Mouse (Mus musculus): ENCODE results near the gene Gm10306. TPM values are rescaled to one million over a fixed set of nuclear protein-coding genes. Genes with fewer than 3 reads are reported as not detected.

The Gm10306 gene
- 0.34 TPM in 1 of 2 replicates, not detected in the other for polyA plus RNA-seq (2015; fragmentation: Nextera tagmentation; extraction: Ambion mirVana)

GRCm38 (mm10) chr4:94556265-94557054 lies at the start of gene Gm10306, which contains the start of gene Caap1:
TSS of gene Gm10306 (plus strand) at chr4:94556546.
TSS of gene Caap1 (minus strand) at chr4:94556796.
- Histone ChIP-seq H3K9me3 (ENCODE audit: low read length) (no peaks in the 10 kb centered on the region), H3K4me1 (ENCODE audit: insufficient read depth) (peaks cover 13% of the 10 kb centered on the region), H3K4me2 (ENCODE audit: low read depth, low read length) (peak within 1 kb of the TSS; percentile 84), H3K27me3 (ENCODE audit: insufficient read depth, low read length) (no peaks in the 10 kb centered on the region), H3K4me3 (ENCODE audit: low read depth, low read length) (peak within 1 kb of the TSS; percentile 94), H3K36me3 (replicated peaks; ENCODE audit: insufficient read depth, low read length) (no peaks in the 10 kb centered on the region), H3K27ac (ENCODE audit: low read depth) (peak within 1 kb of the TSS; percentile 83), H3K9ac (replicated peaks) (peak within 1 kb of the TSS; percentile 81)
- peak; percentile 99 for ATAC-seq
- peak; percentile 96 for DNase-seq
- WGBS (ENCODE audit: insufficient replicate concordance), result 1% methylated on average over 74 of the region's 83 CpGs
- no peak for TF ChIP-seq CTCF (IDR thresholded peaks at IDR 0.05; ENCODE audit: low read depth)
- peak; percentile 26; the same call in 1 of the 2 replicates for TF ChIP-seq EP300 (IDR thresholded peaks at IDR 0.05; ENCODE audit: low read depth)

GRCm38 (mm10) chr4:94515366-94515765 lies 41.0 kb upstream of the Gm10306 start:
- ATAC-seq, result no peak
- no peak overlapping the region for H3K4me3 ChIP-seq (ENCODE audit: low read depth, low read length)
- TF ChIP-seq CTCF (IDR thresholded peaks at IDR 0.05; ENCODE audit: low read depth) (no peak), EP300 (IDR thresholded peaks at IDR 0.05; ENCODE audit: low read depth) (no peak)
- H3K4me2 ChIP-seq (ENCODE audit: low read depth, low read length), result no peak overlapping the region
- H3K36me3 ChIP-seq (replicated peaks; ENCODE audit: insufficient read depth, low read length), result peaks cover 6% of the 10 kb centered on the region
- H3K9me3 ChIP-seq (ENCODE audit: low read length), result no peaks in the 10 kb centered on the region
- no peak for DNase-seq
- no peaks in the 10 kb centered on the region for H3K4me1 ChIP-seq (ENCODE audit: insufficient read depth)
- 64% methylated on average over 3 of the region's 3 CpGs for WGBS (ENCODE audit: insufficient replicate concordance)
- H3K27me3 ChIP-seq (ENCODE audit: insufficient read depth, low read length), result no peaks in the 10 kb centered on the region
- H3K9ac ChIP-seq (replicated peaks), result no peak overlapping the region
- no peak overlapping the region for H3K27ac ChIP-seq (ENCODE audit: low read depth)

- TF ChIP-seq EP300 (IDR thresholded peaks at IDR 0.05; ENCODE audit: low read depth) (no peak), CTCF (IDR thresholded peaks at IDR 0.05; ENCODE audit: low read depth) (peak; percentile 77)
- Histone ChIP-seq H3K9ac (replicated peaks) (no peak overlapping the region), H3K4me2 (ENCODE audit: low read depth, low read length) (no peak overlapping the region), H3K4me1 (ENCODE audit: insufficient read depth) (no peaks in the 10 kb centered on the region), H3K27ac (ENCODE audit: low read depth) (no peak overlapping the region), H3K27me3 (ENCODE audit: insufficient read depth, low read length) (no peaks in the 10 kb centered on the region), H3K36me3 (replicated peaks; ENCODE audit: insufficient read depth, low read length) (no peaks in the 10 kb centered on the region), H3K4me3 (ENCODE audit: low read depth, low read length) (no peak overlapping the region), H3K9me3 (ENCODE audit: low read length) (no peaks in the 10 kb centered on the region)
- WGBS (ENCODE audit: insufficient replicate concordance), result 67% methylated on average over 4 of the region's 4 CpGs
- DNase-seq, result peak; percentile 60
- ATAC-seq, result no peak
These were observed 38.7 kb upstream of the Gm10306 start for GRCm38 (mm10) chr4:94517631-94518030.

GRCm38 (mm10) chr4:94523321-94523720 lies 33.0 kb upstream of the Gm10306 start:
- TF ChIP-seq CTCF (IDR thresholded peaks at IDR 0.05; ENCODE audit: low read depth) (peak; percentile 38; the same call in 1 of the 2 replicates), EP300 (IDR thresholded peaks at IDR 0.05; ENCODE audit: low read depth) (no peak)
- Histone ChIP-seq H3K4me2 (ENCODE audit: low read depth, low read length) (no peak overlapping the region), H3K9ac (replicated peaks) (no peak overlapping the region), H3K27ac (ENCODE audit: low read depth) (no peak overlapping the region), H3K36me3 (replicated peaks; ENCODE audit: insufficient read depth, low read length) (no peaks in the 10 kb centered on the region), H3K4me3 (ENCODE audit: low read depth, low read length) (no peak overlapping the region), H3K27me3 (ENCODE audit: insufficient read depth, low read length) (no peaks in the 10 kb centered on the region), H3K4me1 (ENCODE audit: insufficient read depth) (no peaks in the 10 kb centered on the region), H3K9me3 (ENCODE audit: low read length) (no peaks in the 10 kb centered on the region)
- no peak for ATAC-seq
- no peak for DNase-seq

GRCm38 (mm10) chr4:94529448-94529847 lies 26.9 kb upstream of the Gm10306 start:
- no peaks in the 10 kb centered on the region for H3K4me1 ChIP-seq (ENCODE audit: insufficient read depth)
- H3K27me3 ChIP-seq (ENCODE audit: insufficient read depth, low read length), result no peaks in the 10 kb centered on the region
- DNase-seq (no peak), ATAC-seq (no peak)
- H3K36me3 ChIP-seq (replicated peaks; ENCODE audit: insufficient read depth, low read length), result 0 out of 2 replicates have a peak, but pooled peaks cover under 1% of the 10 kb centered on the region
- 72% methylated on average over 1 of the region's 1 CpGs for WGBS (ENCODE audit: insufficient replicate concordance)
- H3K4me2 ChIP-seq (ENCODE audit: low read depth, low read length), result no peak overlapping the region
- no peak overlapping the region for H3K4me3 ChIP-seq (ENCODE audit: low read depth, low read length)
- H3K27ac ChIP-seq (ENCODE audit: low read depth), result no peak overlapping the region
- TF ChIP-seq EP300 (IDR thresholded peaks at IDR 0.05; ENCODE audit: low read depth) (no peak), CTCF (IDR thresholded peaks at IDR 0.05; ENCODE audit: low read depth) (no peak)
- no peaks in the 10 kb centered on the region for H3K9me3 ChIP-seq (ENCODE audit: low read length)
- H3K9ac ChIP-seq (replicated peaks), result no peak overlapping the region

GRCm38 (mm10) chr4:94533205-94533604 lies 23.1 kb upstream of the Gm10306 start:
- Histone ChIP-seq H3K9ac (replicated peaks) (no peak overlapping the region), H3K9me3 (ENCODE audit: low read length) (no peaks in the 10 kb centered on the region), H3K4me2 (ENCODE audit: low read depth, low read length) (no peak overlapping the region), H3K4me3 (ENCODE audit: low read depth, low read length) (no peak overlapping the region), H3K27ac (ENCODE audit: low read depth) (no peak overlapping the region), H3K27me3 (ENCODE audit: insufficient read depth, low read length) (no peaks in the 10 kb centered on the region), H3K36me3 (replicated peaks; ENCODE audit: insufficient read depth, low read length) (0 out of 2 replicates have a peak, but pooled peaks cover 3% of the 10 kb centered on the region), H3K4me1 (ENCODE audit: insufficient read depth) (no peaks in the 10 kb centered on the region)
- TF ChIP-seq EP300 (IDR thresholded peaks at IDR 0.05; ENCODE audit: low read depth) (no peak), CTCF (IDR thresholded peaks at IDR 0.05; ENCODE audit: low read depth) (no peak)
- no peak for ATAC-seq
- DNase-seq, result no peak
